Mouse (Mus musculus) lung, embryonic 16.5 days (tissue): ENCODE data around the gene Ces2h. TPM values are rescaled to one million over a fixed set of nuclear protein-coding genes. Genes with fewer than 3 reads are reported as not detected.
A peak's percentile ranks its signal among the peaks of the same experiment; 100 is the strongest.
"Not testable (repeated sequence)": the region's sequence is repeated elsewhere in the genome, so short reads cannot be mapped to it uniquely, and the experiment has no call there.

Experiments
- ATAC-seq: fragments of 200-750 bp; cut with Nextera tagmentation; 2 replicates; pipeline ENCODE4 v1.8.0; 2017; ENCODE audit warnings: low read depth, mild to moderate bottlenecking, moderate library complexity
- H3K27ac ChIP-seq: fragments of 300-500 bp; sonication (generic); 2 replicates; pipeline ENCODE4 v1.5.1; 2014; ENCODE audit warnings: mild to moderate bottlenecking, control low read depth, low read length
- H3K27me3 ChIP-seq: fragments of 300-500 bp; sonication (generic); 2 replicates; pipeline ENCODE4 v1.6.1; 2014; ENCODE audit warnings: low read depth, low read length, mixed read lengths; ENCODE audit not compliant: control insufficient read depth, insufficient read depth
- H3K36me3 ChIP-seq: fragments of 300-500 bp; sonication (generic); 2 replicates; pipeline ENCODE4 v1.6.1; 2014; ENCODE audit warnings: low read length; ENCODE audit not compliant: control insufficient read depth, insufficient read depth
- H3K4me1 ChIP-seq: fragments of 300-500 bp; sonication (generic); replicated peaks from 2 replicates; pipeline ENCODE4 v1.6.1; 2014; ENCODE audit warnings: low read length, mixed read lengths; ENCODE audit not compliant: control insufficient read depth, insufficient read depth
- H3K4me2 ChIP-seq: fragments of 300-500 bp; sonication (generic); 2 replicates; pipeline ENCODE4 v1.6.1; 2014; ENCODE audit warnings: low read depth, low read length, control low read depth
- H3K4me3 ChIP-seq: fragments of 300-500 bp; sonication (generic); 2 replicates; pipeline ENCODE4 v1.5.1; 2014; ENCODE audit warnings: mild to moderate bottlenecking, low read length, control low read depth
- H3K9ac ChIP-seq: fragments of 300-500 bp; sonication (generic); 2 replicates; pipeline ENCODE4 v1.6.1; 2014; ENCODE audit warnings: low read length, control low read depth
- H3K9me3 ChIP-seq: fragments of 300-500 bp; sonication (generic); 2 replicates; pipeline ENCODE4 v1.6.1; 2016; ENCODE audit warnings: low read length; ENCODE audit not compliant: control insufficient read depth
- WGBS: fragments of 180-500 bp; shearing (Covaris S2); extraction: QIAGEN DNeasy Blood & Tissue Kit; methylation state at CpG from one replicate; pipeline ENCODE4 v1.1.7; 2014; 5-methylcytosine and 5-hydroxymethylcytosine counted together
- polyA plus RNA-seq: library from polyadenylated mRNA; unstranded; fragments of >200 nt; fragmentation: Nextera tagmentation; extraction: Ambion mirVana; gene quantifications from 2 replicates; pipeline ENCODE4 v1.2.1, GENCODE M21; 2015

Gene Ces2h
- polyA plus RNA-seq, 1 experiment from 2014 or later: not detected

- Histone ChIP-seq H3K9me3 (no peaks in the 10 kb centered on the region), H3K4me2 (no peak overlapping the region), H3K9ac (no peak overlapping the region), H3K36me3 (no peaks in the 10 kb centered on the region), H3K4me1 (no peaks in the 10 kb centered on the region), H3K27ac (no peak overlapping the region), H3K27me3 (no peaks in the 10 kb centered on the region), H3K4me3 (no peak overlapping the region)
- 6% methylated on average over 1 of the region's 1 CpGs for WGBS
- 0 out of 2 replicates have a peak, but pooled peaks have one; percentile 28 for ATAC-seq
Measured at GRCm38 (mm10) chr8:105066761-105067160, 66.1 kb downstream of the Ces2h start.

GRCm38 (mm10) chr8:105067905-105068304 lies 67.3 kb downstream of the Ces2h start:
- 51% methylated on average over 7 of the region's 7 CpGs for WGBS
- not testable (repeated sequence) for H3K9ac ChIP-seq

GRCm38 (mm10) chr8:105068971-105069370 lies 68.3 kb downstream of the Ces2h start:
- Histone ChIP-seq H3K4me2 (no peak overlapping the region), H3K27ac (no peak overlapping the region), H3K4me3 (no peak overlapping the region), H3K27me3 (no peaks in the 10 kb centered on the region), H3K9me3 (no peaks in the 10 kb centered on the region), H3K4me1 (no peaks in the 10 kb centered on the region), H3K36me3 (no peaks in the 10 kb centered on the region), H3K9ac (no peak overlapping the region)
- no peak for ATAC-seq

More at GRCm38 (mm10) chr8:105067905-105068304, 67.3 kb downstream of the Ces2h start:
- H3K9me3 ChIP-seq, H3K36me3 ChIP-seq, ATAC-seq, H3K27ac ChIP-seq, H3K4me2 ChIP-seq, H3K27me3 ChIP-seq, H3K4me3 ChIP-seq, H3K4me1 ChIP-seq: not testable (repeated sequence)

Other genes starting within 250 kb of the Ces2h start
- gene Ces2b, start 169.3 kb upstream of the Ces2h start, polyA plus RNA-seq: 0.92 and 1.6 TPM in 2 replicates
- not detected in 2 replicates for gene Ces2c, start 153.8 kb upstream of the Ces2h start, polyA plus RNA-seq
- 0.29 and 0.50 TPM in 2 replicates for gene Ces2e, start 74.6 kb upstream of the Ces2h start, polyA plus RNA-seq
- 0.14 TPM in 1 of 2 replicates, not detected in the other for gene Ces2f, start 53.5 kb upstream of the Ces2h start, polyA plus RNA-seq
- 2.0 and 3.3 TPM in 2 replicates for gene Ces2g, start 39.1 kb upstream of the Ces2h start, polyA plus RNA-seq
- gene Ces3a, start 47.7 kb downstream of the Ces2h start, polyA plus RNA-seq: not detected in 2 replicates
- not detected in 2 replicates for gene Ces3b, start 82.9 kb downstream of the Ces2h start, polyA plus RNA-seq
- gene Ces4a, start 130.9 kb downstream of the Ces2h start, polyA plus RNA-seq: not detected in 2 replicates
- gene Cbfb, start 169.8 kb downstream of the Ces2h start, polyA plus RNA-seq: 51.4 and 55.5 TPM in 2 replicates
- gene D230025D16Rik, start 224.3 kb downstream of the Ces2h start, polyA plus RNA-seq: 48.8 and 52.9 TPM in 2 replicates